Mouse (Mus musculus): Measurements from ENCODE around the gene Ptprn. TPM values are rescaled to one million over a fixed set of nuclear protein-coding genes. Genes with fewer than 3 reads are reported as not detected.

Gene Ptprn
- polyA plus RNA-seq, 1 experiment = 1.4 TPM

GRCm38 (mm10) chr1:75262969-75263951 lies 1.0 kb downstream of the Ptprn start:
- TF ChIP-seq GATA1 (IDR thresholded peaks at IDR 0.05; ENCODE audit: low read length) = no peak

- no peak for TF ChIP-seq GATA1 (IDR thresholded peaks at IDR 0.05; ENCODE audit: low read length)
These were observed 3.0 kb downstream of the Ptprn start for GRCm38 (mm10) chr1:75261278-75261677.

- no peak for TF ChIP-seq GATA1 (IDR thresholded peaks at IDR 0.05; ENCODE audit: low read length)
These were observed 8.7 kb downstream of the Ptprn start for GRCm38 (mm10) chr1:75255516-75256046.

- TF ChIP-seq GATA1 (IDR thresholded peaks at IDR 0.05; ENCODE audit: low read length) = no peak
These were observed 9.7 kb downstream of the Ptprn start for GRCm38 (mm10) chr1:75254625-75255013.

GRCm38 (mm10) chr1:75253849-75254624 lies 10.3 kb downstream of the Ptprn start:
- TF ChIP-seq GATA1 (IDR thresholded peaks at IDR 0.05; ENCODE audit: low read length) = no peak

- TF ChIP-seq GATA1 (IDR thresholded peaks at IDR 0.05; ENCODE audit: low read length) = no peak
These were observed 11.3 kb downstream of the Ptprn start for GRCm38 (mm10) chr1:75253029-75253428.

GRCm38 (mm10) chr1:75252308-75252707 lies 12.0 kb downstream of the Ptprn start:
- no peak for TF ChIP-seq GATA1 (IDR thresholded peaks at IDR 0.05; ENCODE audit: low read length)

GRCm38 (mm10) chr1:75251112-75251970 lies 13.0 kb downstream of the Ptprn start:
- no peak for TF ChIP-seq GATA1 (IDR thresholded peaks at IDR 0.05; ENCODE audit: low read length)

- TF ChIP-seq GATA1 (IDR thresholded peaks at IDR 0.05; ENCODE audit: low read length) = no peak
These were observed 13.8 kb downstream of the Ptprn start for GRCm38 (mm10) chr1:75250498-75250897.

- no peak for TF ChIP-seq GATA1 (IDR thresholded peaks at IDR 0.05; ENCODE audit: low read length)
These were observed 16.1 kb downstream of the Ptprn start for GRCm38 (mm10) chr1:75248041-75248772.

GRCm38 (mm10) chr1:75247071-75247930 lies 17.0 kb downstream of the Ptprn start:
- no peak for TF ChIP-seq GATA1 (IDR thresholded peaks at IDR 0.05; ENCODE audit: low read length)

- TF ChIP-seq GATA1 (IDR thresholded peaks at IDR 0.05; ENCODE audit: low read length) = no peak
These were observed 19.5 kb downstream of the Ptprn start for GRCm38 (mm10) chr1:75244836-75245235.

GRCm38 (mm10) chr1:75244175-75244826 lies 20.0 kb downstream of the Ptprn start:
- no peak for TF ChIP-seq GATA1 (IDR thresholded peaks at IDR 0.05; ENCODE audit: low read length)
